Mouse (Mus musculus) forebrain, embryonic 14.5 days (tissue): Measurements from ENCODE around the gene Usp19. TPM values are rescaled to one million over a fixed set of nuclear protein-coding genes. Genes with fewer than 3 reads are reported as not detected.

Experiments
- ATAC-seq: fragments of 200-750 bp; cut with Nextera tagmentation; 2 replicates; pipeline ENCODE4 v1.8.0; 2017; ENCODE audit warnings: mild to moderate bottlenecking, moderate library complexity
- DNase-seq: peaks from one replicate; pipeline ENCODE4 v3.0.0-alpha.2; 2015; ENCODE audit warnings: low spot score
- H3K27ac ChIP-seq: fragments of 300-500 bp; sonication (generic); 2 replicates; pipeline ENCODE4 v1.5.1; 2014; ENCODE audit warnings: low read depth, mild to moderate bottlenecking, control low read depth, low read length, moderate library complexity
- H3K27me3 ChIP-seq: fragments of 300-500 bp; sonication (generic); replicated peaks from 2 replicates; pipeline ENCODE4 v1.6.1; 2014; ENCODE audit warnings: low read length, control low read depth, mixed read lengths; ENCODE audit not compliant: control insufficient read depth, insufficient read depth
- H3K36me3 ChIP-seq: fragments of 300-500 bp; sonication (generic); 2 replicates; pipeline ENCODE4 v1.6.1; 2014; ENCODE audit warnings: low read length, control low read depth; ENCODE audit not compliant: control insufficient read depth, insufficient read depth
- H3K4me1 ChIP-seq: fragments of 300-500 bp; sonication (generic); 2 replicates; pipeline ENCODE4 v1.6.1; 2014; ENCODE audit warnings: antibody characterized with exemption, low read length, control low read depth; ENCODE audit not compliant: control insufficient read depth, insufficient read depth
- H3K4me2 ChIP-seq: fragments of 300-500 bp; sonication (generic); 2 replicates; pipeline ENCODE4 v1.6.1; 2014; ENCODE audit warnings: mild to moderate bottlenecking, control low read depth, low read length
- H3K4me3 ChIP-seq: fragments of 300-500 bp; sonication (generic); 2 replicates; pipeline ENCODE4 v1.5.1; 2014; ENCODE audit warnings: low read depth, low read length, control low read depth
- H3K9ac ChIP-seq: fragments of 300-500 bp; sonication (generic); 2 replicates; pipeline ENCODE4 v1.6.1; 2014; ENCODE audit warnings: mild to moderate bottlenecking, low read length, control low read depth, moderate library complexity
- H3K9me3 ChIP-seq: fragments of 300-500 bp; sonication (generic); replicated peaks from 2 replicates; pipeline ENCODE4 v1.6.1; 2016; ENCODE audit warnings: low read length, control low read depth, mixed read lengths; ENCODE audit not compliant: control insufficient read depth
- WGBS: fragments of 180-500 bp; shearing (Covaris S2); extraction: QIAGEN DNeasy Blood & Tissue Kit; methylation state at CpG from one replicate; pipeline ENCODE4 v1.1.7; 2014; 5-methylcytosine and 5-hydroxymethylcytosine counted together
- polyA plus RNA-seq: library from polyadenylated mRNA; unstranded; fragments of >200 nt; fragmentation: Nextera tagmentation; extraction: Ambion mirVana; gene quantifications from 2 replicates; pipeline ENCODE4 v1.2.1, GENCODE M21; 2014

Gene Usp19
- polyA plus RNA-seq, 1 experiment from 2014 or later = 48.0 TPM

DNA sequence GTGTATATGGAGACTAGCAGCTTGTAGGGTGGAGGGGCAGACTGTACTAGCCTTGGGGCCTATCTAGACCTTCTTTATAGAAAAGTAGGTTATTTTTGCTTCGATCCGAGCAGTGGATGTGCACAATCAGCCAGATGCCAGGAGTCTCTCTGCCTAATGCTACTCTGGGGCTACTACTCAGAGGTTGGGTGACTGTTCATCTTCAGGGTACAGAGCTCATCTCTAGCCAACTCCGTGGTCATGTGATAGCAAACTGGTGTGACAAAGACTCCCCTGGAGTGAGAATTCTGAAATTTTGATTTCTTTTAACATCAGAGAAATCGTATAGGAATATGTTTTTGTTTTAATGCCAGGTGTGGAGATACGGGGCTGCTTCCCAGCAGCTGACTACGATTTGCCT is 37.5 kb upstream of the Usp19 start:
- Histone ChIP-seq H3K9me3 (no peaks in the 10 kb centered on the region), H3K4me3 (peak overlapping the region; percentile 57), H3K4me2 (peak overlapping the region; percentile 61), H3K27me3 (no peaks in the 10 kb centered on the region), H3K27ac (peak overlapping the region; percentile 70), H3K4me1 (peaks cover 29% of the 10 kb centered on the region), H3K36me3 (peaks cover 13% of the 10 kb centered on the region), H3K9ac (peak overlapping the region; percentile 70)
- ATAC-seq (peak; percentile 14), DNase-seq (no peak)
- WGBS = 49% methylated on average over 6 of the region's 6 CpGs

GRCm38 (mm10) chr9:108453458-108453857 is 36.9 kb upstream of the Usp19 start:
- Histone ChIP-seq H3K4me1 (peaks cover 29% of the 10 kb centered on the region), H3K36me3 (peaks cover 8% of the 10 kb centered on the region), H3K27me3 (no peaks in the 10 kb centered on the region), H3K4me3 (no peak overlapping the region), H3K27ac (no peak overlapping the region), H3K9ac (peak overlapping the region; percentile 70), H3K9me3 (no peaks in the 10 kb centered on the region), H3K4me2 (peak overlapping the region; percentile 61)
- WGBS = 73% methylated on average over 4 of the region's 4 CpGs
- DNase-seq (no peak), ATAC-seq (no peak)

GRCm38 (mm10) chr9:108454429-108454828 is 36.0 kb upstream of the Usp19 start:
- ATAC-seq (no peak), DNase-seq (no peak)
- no peak overlapping the region for H3K4me3 ChIP-seq
- WGBS = 88% methylated on average over 6 of the region's 6 CpGs
- no peaks in the 10 kb centered on the region for H3K9me3 ChIP-seq
- no peak overlapping the region for H3K4me2 ChIP-seq
- no peaks in the 10 kb centered on the region for H3K36me3 ChIP-seq
- peaks cover 26% of the 10 kb centered on the region for H3K4me1 ChIP-seq
- no peak overlapping the region for H3K27ac ChIP-seq
- no peaks in the 10 kb centered on the region for H3K27me3 ChIP-seq
- no peak overlapping the region for H3K9ac ChIP-seq

- no peak overlapping the region for H3K4me3 ChIP-seq
- no peak overlapping the region for H3K9ac ChIP-seq
- peaks cover 11% of the 10 kb centered on the region for H3K4me1 ChIP-seq
- H3K4me2 ChIP-seq = no peak overlapping the region
- no peaks in the 10 kb centered on the region for H3K27me3 ChIP-seq
- DNase-seq = no peak
- no peaks in the 10 kb centered on the region for H3K9me3 ChIP-seq
- 81% methylated on average over 12 of the region's 12 CpGs for WGBS
- no peak overlapping the region for H3K27ac ChIP-seq
- H3K36me3 ChIP-seq = no peaks in the 10 kb centered on the region
- ATAC-seq = no peak
Observed at GRCm38 (mm10) chr9:108455747-108456571, 34.4 kb upstream of the Usp19 start.

DNA sequence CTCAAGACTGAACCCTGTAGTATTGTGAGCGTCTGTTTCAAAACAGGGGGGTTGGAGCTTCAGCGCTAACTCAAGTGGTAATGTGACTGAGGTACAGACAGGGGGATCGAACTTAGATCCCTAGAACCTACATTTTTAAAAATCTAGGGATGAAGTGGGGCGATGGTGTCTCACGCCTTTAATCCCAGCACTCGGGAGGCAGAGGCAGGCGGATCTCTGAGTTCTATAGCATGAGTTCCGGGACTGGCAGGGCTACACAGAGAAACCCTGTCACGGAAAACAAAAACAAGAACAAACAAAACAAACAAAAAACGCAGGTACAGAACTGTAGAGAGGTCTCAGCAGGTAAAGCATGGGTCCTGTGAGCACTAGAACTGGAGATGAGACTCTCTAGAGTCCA is 33.4 kb upstream of the Usp19 start:
- no peak overlapping the region for H3K4me2 ChIP-seq
- no peak overlapping the region for H3K4me3 ChIP-seq
- no peaks in the 10 kb centered on the region for H3K36me3 ChIP-seq
- no peaks in the 10 kb centered on the region for H3K9me3 ChIP-seq
- H3K9ac ChIP-seq = no peak overlapping the region
- no peaks in the 10 kb centered on the region for H3K27me3 ChIP-seq
- ATAC-seq (no peak), DNase-seq (no peak)
- peaks cover 11% of the 10 kb centered on the region for H3K4me1 ChIP-seq
- H3K27ac ChIP-seq = no peak overlapping the region
- WGBS = 89% methylated on average over 10 of the region's 10 CpGs

GRCm38 (mm10) chr9:108459939-108460318 is 30.5 kb upstream of the Usp19 start:
- Histone ChIP-seq H3K9me3 (no peaks in the 10 kb centered on the region), H3K27me3 (no peaks in the 10 kb centered on the region), H3K4me3 (peak overlapping the region; percentile 86), H3K4me2 (peak overlapping the region; percentile 86), H3K36me3 (peaks cover 21% of the 10 kb centered on the region), H3K9ac (no peak overlapping the region), H3K4me1 (peaks cover 11% of the 10 kb centered on the region), H3K27ac (0 out of 2 replicates have a peak overlapping the region, but pooled peaks have one; percentile 58)
- DNase-seq = no peak
- 90% methylated on average over 1 of the region's 1 CpGs for WGBS
- peak; percentile 18; the same call in 1 of the 2 replicates for ATAC-seq

GRCm38 (mm10) chr9:108460319-108461178 is 29.9 kb upstream of the Usp19 start, which contains the start of gene Ccdc71:
Ccdc71 (plus strand) TSS chr9:108460527.
- Histone ChIP-seq H3K4me3 (peak within 1 kb of the TSS; percentile 86), H3K27me3 (no peaks in the 10 kb centered on the region), H3K9me3 (no peaks in the 10 kb centered on the region), H3K4me2 (peak within 1 kb of the TSS; percentile 86), H3K4me1 (peaks cover 11% of the 10 kb centered on the region), H3K36me3 (peaks cover 27% of the 10 kb centered on the region), H3K9ac (peak within 1 kb of the TSS; percentile 77), H3K27ac (peak within 1 kb of the TSS; percentile 58; the same call in 1 of the 2 replicates)
- DNase-seq (peak; percentile 90), ATAC-seq (peak; percentile 89)
- 1% methylated on average over 51 of the region's 52 CpGs for WGBS

GRCm38 (mm10) chr9:108461181-108461631 is 29.2 kb upstream of the Usp19 start, which contains the start of gene Klhdc8b:
Klhdc8b (minus strand) TSS chr9:108461581.
- Histone ChIP-seq H3K4me3 (peak within 1 kb of the TSS; percentile 86), H3K4me1 (peaks cover 11% of the 10 kb centered on the region), H3K36me3 (peaks cover 34% of the 10 kb centered on the region), H3K27me3 (no peaks in the 10 kb centered on the region), H3K9ac (peak within 1 kb of the TSS; percentile 77), H3K27ac (peak within 1 kb of the TSS; percentile 58; the same call in 1 of the 2 replicates), H3K4me2 (peak within 1 kb of the TSS; percentile 86), H3K9me3 (no peaks in the 10 kb centered on the region)
- ATAC-seq (peak; percentile 15; the same call in 1 of the 2 replicates), DNase-seq (no peak)
- 24% methylated on average over 11 of the region's 11 CpGs for WGBS
